Mouse (Mus musculus) forebrain, embryonic 14.5 days (tissue): Measurements from ENCODE around the gene Esrrg. TPM values are rescaled to one million over a fixed set of nuclear protein-coding genes. Genes with fewer than 3 reads are reported as not detected.

ENCODE experiments used
- ATAC-seq: fragments of 200-750 bp; cut with Nextera tagmentation; 2 replicates; pipeline ENCODE4 v1.8.0; 2017; ENCODE audit warnings: mild to moderate bottlenecking, moderate library complexity
- DNase-seq: peaks from one replicate; pipeline ENCODE4 v3.0.0-alpha.2; 2015; ENCODE audit warnings: low spot score
- H3K27ac ChIP-seq: fragments of 300-500 bp; sonication (generic); 2 replicates; pipeline ENCODE4 v1.5.1; 2014; ENCODE audit warnings: low read depth, mild to moderate bottlenecking, control low read depth, low read length, moderate library complexity
- H3K27me3 ChIP-seq: fragments of 300-500 bp; sonication (generic); replicated peaks from 2 replicates; pipeline ENCODE4 v1.6.1; 2014; ENCODE audit warnings: low read length, control low read depth, mixed read lengths; ENCODE audit not compliant: control insufficient read depth, insufficient read depth
- H3K36me3 ChIP-seq: fragments of 300-500 bp; sonication (generic); 2 replicates; pipeline ENCODE4 v1.6.1; 2014; ENCODE audit warnings: low read length, control low read depth; ENCODE audit not compliant: control insufficient read depth, insufficient read depth
- H3K4me1 ChIP-seq: fragments of 300-500 bp; sonication (generic); 2 replicates; pipeline ENCODE4 v1.6.1; 2014; ENCODE audit warnings: antibody characterized with exemption, low read length, control low read depth; ENCODE audit not compliant: control insufficient read depth, insufficient read depth
- H3K4me2 ChIP-seq: fragments of 300-500 bp; sonication (generic); 2 replicates; pipeline ENCODE4 v1.6.1; 2014; ENCODE audit warnings: mild to moderate bottlenecking, control low read depth, low read length
- H3K4me3 ChIP-seq: fragments of 300-500 bp; sonication (generic); 2 replicates; pipeline ENCODE4 v1.5.1; 2014; ENCODE audit warnings: low read depth, low read length, control low read depth
- H3K9ac ChIP-seq: fragments of 300-500 bp; sonication (generic); 2 replicates; pipeline ENCODE4 v1.6.1; 2014; ENCODE audit warnings: mild to moderate bottlenecking, low read length, control low read depth, moderate library complexity
- H3K9me3 ChIP-seq: fragments of 300-500 bp; sonication (generic); replicated peaks from 2 replicates; pipeline ENCODE4 v1.6.1; 2016; ENCODE audit warnings: low read length, control low read depth, mixed read lengths; ENCODE audit not compliant: control insufficient read depth
- WGBS: fragments of 180-500 bp; shearing (Covaris S2); extraction: QIAGEN DNeasy Blood & Tissue Kit; methylation state at CpG from one replicate; pipeline ENCODE4 v1.1.7; 2014; 5-methylcytosine and 5-hydroxymethylcytosine counted together
- polyA plus RNA-seq: library from polyadenylated mRNA; unstranded; fragments of >200 nt; fragmentation: Nextera tagmentation; extraction: Ambion mirVana; gene quantifications from 2 replicates; pipeline ENCODE4 v1.2.1, GENCODE M21; 2014

Esrrg gene
- polyA plus RNA-seq, 1 experiment from 2014 or later, result 9.8 TPM

- Histone ChIP-seq H3K4me1 (peaks cover 3% of the 10 kb centered on the region; the same call in 1 of the 2 replicates), H3K4me3 (no peak overlapping the region), H3K9me3 (no peaks in the 10 kb centered on the region), H3K27ac (no peak overlapping the region), H3K27me3 (no peaks in the 10 kb centered on the region), H3K36me3 (no peaks in the 10 kb centered on the region), H3K9ac (no peak overlapping the region), H3K4me2 (no peak overlapping the region)
- no peak for ATAC-seq
- no peak for DNase-seq
- WGBS, result 93% methylated on average over 7 of the region's 7 CpGs
Observed at GRCm38 (mm10) chr1:187741306-187741705, 132.7 kb downstream of the Esrrg start.

DNA sequence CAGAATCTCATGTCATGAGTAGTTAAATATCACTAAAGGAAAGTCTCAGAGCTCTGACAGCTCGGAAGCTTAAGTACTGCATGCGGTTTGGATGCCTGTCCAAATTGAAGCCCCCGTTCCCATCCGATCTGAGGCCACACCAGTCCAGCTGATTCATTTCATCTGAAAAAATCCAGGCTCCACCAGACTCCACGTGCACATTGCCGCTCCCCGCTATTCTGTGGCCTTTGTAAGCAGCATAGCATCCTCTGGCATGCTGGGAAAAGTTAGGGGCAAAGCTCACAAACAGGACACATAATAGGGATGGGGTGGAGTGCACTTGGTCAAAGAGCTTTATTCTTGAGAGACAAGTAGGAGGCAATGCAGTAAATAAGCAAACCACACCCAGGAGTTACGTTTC lies 133.5 kb downstream of the Esrrg start:
- Histone ChIP-seq H3K9me3 (no peaks in the 10 kb centered on the region), H3K27ac (no peak overlapping the region), H3K4me3 (no peak overlapping the region), H3K27me3 (no peaks in the 10 kb centered on the region), H3K4me1 (no peaks in the 10 kb centered on the region), H3K9ac (no peak overlapping the region), H3K36me3 (no peaks in the 10 kb centered on the region), H3K4me2 (no peak overlapping the region)
- WGBS, result 73% methylated on average over 8 of the region's 8 CpGs
- no peak for DNase-seq
- no peak for ATAC-seq

- Histone ChIP-seq H3K27me3 (no peaks in the 10 kb centered on the region), H3K9me3 (no peaks in the 10 kb centered on the region), H3K27ac (no peak overlapping the region), H3K9ac (no peak overlapping the region), H3K4me3 (no peak overlapping the region), H3K4me2 (no peak overlapping the region), H3K4me1 (no peaks in the 10 kb centered on the region), H3K36me3 (no peaks in the 10 kb centered on the region)
- ATAC-seq, result no peak
- DNase-seq, result no peak
- WGBS, result 89% methylated on average over 3 of the region's 3 CpGs
Observed at GRCm38 (mm10) chr1:187749294-187749693, 140.7 kb downstream of the Esrrg start.

GRCm38 (mm10) chr1:187749931-187750330 lies 141.3 kb downstream of the Esrrg start:
- DNase-seq, result no peak
- 56% methylated on average over 5 of the region's 5 CpGs for WGBS
- Histone ChIP-seq H3K27ac (no peak overlapping the region), H3K9ac (no peak overlapping the region), H3K36me3 (no peaks in the 10 kb centered on the region), H3K27me3 (no peaks in the 10 kb centered on the region), H3K4me3 (no peak overlapping the region), H3K9me3 (no peaks in the 10 kb centered on the region), H3K4me1 (no peaks in the 10 kb centered on the region), H3K4me2 (no peak overlapping the region)
- no peak for ATAC-seq

GRCm38 (mm10) chr1:187755528-187755927 lies 146.9 kb downstream of the Esrrg start:
- Histone ChIP-seq H3K36me3 (no peaks in the 10 kb centered on the region), H3K4me3 (no peak overlapping the region), H3K4me2 (no peak overlapping the region), H3K27ac (no peak overlapping the region), H3K9me3 (no peaks in the 10 kb centered on the region), H3K27me3 (no peaks in the 10 kb centered on the region), H3K9ac (no peak overlapping the region), H3K4me1 (no peaks in the 10 kb centered on the region)
- DNase-seq (no peak), ATAC-seq (no peak)
- 85% methylated on average over 13 of the region's 13 CpGs for WGBS

- Histone ChIP-seq H3K4me1 (no peaks in the 10 kb centered on the region), H3K9me3 (no peaks in the 10 kb centered on the region), H3K4me3 (no peak overlapping the region), H3K36me3 (no peaks in the 10 kb centered on the region), H3K9ac (no peak overlapping the region), H3K27me3 (no peaks in the 10 kb centered on the region), H3K27ac (no peak overlapping the region), H3K4me2 (no peak overlapping the region)
- 83% methylated on average over 1 of the region's 1 CpGs for WGBS
- ATAC-seq (no peak), DNase-seq (no peak)
Observed at GRCm38 (mm10) chr1:187757981-187758380, 149.4 kb downstream of the Esrrg start.

GRCm38 (mm10) chr1:187758546-187758945 lies 150.0 kb downstream of the Esrrg start:
- no peak for DNase-seq
- H3K36me3 ChIP-seq, result no peaks in the 10 kb centered on the region
- WGBS, result 56% methylated on average over 3 of the region's 3 CpGs
- H3K9me3 ChIP-seq, result no peaks in the 10 kb centered on the region
- H3K4me2 ChIP-seq, result no peak overlapping the region
- H3K9ac ChIP-seq, result no peak overlapping the region
- no peaks in the 10 kb centered on the region for H3K27me3 ChIP-seq
- no peak overlapping the region for H3K27ac ChIP-seq
- no peak overlapping the region for H3K4me3 ChIP-seq
- no peak for ATAC-seq
- no peaks in the 10 kb centered on the region for H3K4me1 ChIP-seq

DNA sequence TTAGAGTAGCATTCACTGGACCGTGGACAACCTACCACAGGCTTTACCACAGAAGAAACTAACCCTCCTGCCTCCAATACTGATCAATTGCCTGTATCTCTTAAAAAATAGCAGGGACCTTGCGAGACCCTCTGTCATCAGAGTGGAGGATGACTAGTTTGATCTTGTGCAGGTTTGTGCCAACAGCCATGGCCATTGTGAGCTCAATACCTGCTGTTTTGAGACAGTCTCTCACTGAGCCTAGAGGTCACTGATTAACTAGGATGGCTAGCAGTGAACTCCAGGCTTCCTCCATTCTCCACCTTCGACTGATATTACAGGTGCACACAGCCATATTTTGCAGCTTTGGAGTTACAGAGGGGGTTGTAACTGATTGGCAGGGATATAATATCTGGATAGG lies 150.9 kb downstream of the Esrrg start:
- H3K9me3 ChIP-seq, result no peaks in the 10 kb centered on the region
- DNase-seq, result no peak
- no peaks in the 10 kb centered on the region for H3K27me3 ChIP-seq
- no peaks in the 10 kb centered on the region for H3K4me1 ChIP-seq
- no peak overlapping the region for H3K9ac ChIP-seq
- no peak overlapping the region for H3K4me3 ChIP-seq
- no peaks in the 10 kb centered on the region for H3K36me3 ChIP-seq
- WGBS, result 84% methylated on average over 3 of the region's 3 CpGs
- H3K4me2 ChIP-seq, result no peak overlapping the region
- no peak overlapping the region for H3K27ac ChIP-seq
- ATAC-seq, result no peak

DNA sequence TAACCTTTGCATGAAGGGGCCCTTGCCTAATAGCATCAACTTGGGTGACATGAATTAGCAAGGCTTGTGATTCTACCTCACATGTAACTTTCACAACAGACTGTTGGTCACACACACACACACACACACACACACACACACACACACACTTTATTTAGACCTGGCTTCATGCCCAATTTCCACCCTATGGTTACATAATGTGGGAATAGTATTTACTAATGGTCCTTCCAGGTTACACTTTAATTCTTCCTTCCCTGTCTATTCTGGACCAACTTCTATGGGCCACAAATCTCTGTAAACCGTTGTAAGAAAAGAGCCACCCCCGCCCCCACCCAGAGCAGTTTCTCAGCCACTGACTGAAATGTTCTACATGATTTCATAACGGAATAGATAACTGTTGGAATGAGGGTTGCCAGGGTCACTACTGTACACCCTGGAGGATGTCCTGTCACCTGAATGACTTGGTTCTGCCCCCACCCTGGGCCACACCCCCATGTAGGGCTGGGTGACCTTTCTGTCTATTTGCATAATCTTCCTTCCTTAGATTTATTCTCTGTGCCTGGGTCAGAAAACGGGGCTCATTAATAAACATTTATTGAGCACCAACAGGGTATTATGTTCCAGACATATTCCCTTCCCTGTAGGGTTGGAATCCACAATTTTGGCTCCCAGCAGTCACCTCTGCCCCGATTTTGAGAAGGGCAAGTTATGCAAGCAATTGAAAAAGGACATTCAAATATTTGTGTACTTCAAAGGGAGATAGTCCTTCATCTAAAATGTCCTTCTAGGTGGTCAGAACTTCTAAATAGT lies 154.3 kb downstream of the Esrrg start:
- Histone ChIP-seq H3K27me3 (no peaks in the 10 kb centered on the region), H3K4me3 (no peak overlapping the region), H3K9me3 (no peaks in the 10 kb centered on the region), H3K4me1 (no peaks in the 10 kb centered on the region), H3K9ac (no peak overlapping the region), H3K4me2 (no peak overlapping the region), H3K27ac (no peak overlapping the region), H3K36me3 (no peaks in the 10 kb centered on the region)
- ATAC-seq (no peak), DNase-seq (no peak)
- WGBS, result 80% methylated on average over 5 of the region's 5 CpGs
